Mouse (Mus musculus) CH12.LX (cell line): ENCODE measurements at regions not wholly inside any gene's neighbourhood (a gene's known extent, or its start where the extent isn't known, plus 50 kb on each side); places are given as distances from the start of the nearest gene placed in this dataset.

Experiments used
- DNase-seq: peaks from one replicate; pipeline ENCODE4 v3.0.0-alpha.2; 2013; ENCODE audit errors: extremely low read depth
- H3K27ac ChIP-seq: 2 replicates; pipeline ENCODE4 v1.5.1; 2012; ENCODE audit warnings: low read depth, mild to moderate bottlenecking, control low read depth, moderate library complexity; ENCODE audit not compliant: insufficient read depth
- H3K27me3 ChIP-seq: replicated peaks from 2 replicates; pipeline ENCODE3; 2012; ENCODE audit warnings: inconsistent platforms
- H3K36me3 ChIP-seq, 2 experiments: replicated peaks in 1 of 2; 2 replicates each; pipeline versions ENCODE3 to v1.6.1; 2012; ENCODE audit warnings: inconsistent platforms in 1 of 2, low read length in 1 of 2, mild to moderate bottlenecking in 1 of 2, mixed read lengths in 1 of 2, moderate library complexity in 1 of 2; ENCODE audit not compliant: control insufficient read depth in 1 of 2, insufficient read depth in 1 of 2
- H3K4me1 ChIP-seq, 2 experiments: 2 replicates each; pipeline ENCODE4 v1.6.1; 2012; ENCODE audit warnings: inconsistent platforms in 1 of 2, moderate library complexity in 1 of 2; ENCODE audit not compliant: insufficient read depth in 2 of 2, control insufficient read depth in 1 of 2
- H3K4me2 ChIP-seq: 2 replicates; pipeline ENCODE4 v1.6.1; 2012; ENCODE audit warnings: low read depth, mild to moderate bottlenecking, control low read depth; ENCODE audit not compliant: poor library complexity, insufficient read depth, severe bottlenecking
- H3K4me3 ChIP-seq, 3 experiments: fragments of 150-350 bp in 1 of 3; sonication (generic) in 1 of 3; replicated peaks in 1 of 3; 2 replicates each; pipeline versions ENCODE3 to v1.5.1; 2011 to 2012; ENCODE audit warnings: low read depth in 2 of 3, low read length in 2 of 3, mild to moderate bottlenecking in 2 of 3, moderate library complexity in 2 of 3, control low read depth in 1 of 3, improper control_type of control experiment in 1 of 3, inconsistent platforms in 1 of 3, mixed read lengths in 1 of 3; ENCODE audit not compliant: poor library complexity in 1 of 3
- H3K79me2 ChIP-seq: replicated peaks from 2 replicates; pipeline ENCODE4 v1.6.1; 2012; ENCODE audit warnings: mild to moderate bottlenecking, moderate library complexity; ENCODE audit not compliant: control insufficient read depth, poor library complexity, insufficient read depth, severe bottlenecking; ENCODE audit errors: extremely low read depth
- H3K9ac ChIP-seq: 2 replicates; pipeline ENCODE4 v1.6.1; 2012; ENCODE audit warnings: low read depth, mild to moderate bottlenecking, control low read depth, moderate library complexity; ENCODE audit not compliant: insufficient read depth
- H3K9me3 ChIP-seq: replicated peaks from 2 replicates; pipeline ENCODE3; 2012; ENCODE audit warnings: low read length, inconsistent platforms, mixed read lengths
- BHLHE40 ChIP-seq: IDR thresholded peaks from 2 replicates; pipeline ENCODE4 v1.6.1; 2011; ENCODE audit warnings: mild to moderate bottlenecking, low read depth, low read length, improper control_type of control experiment
- E2F4 ChIP-seq: IDR thresholded peaks from 2 replicates; pipeline ENCODE4 v1.6.1; 2011; ENCODE audit warnings: low read depth, low read length, improper control_type of control experiment; ENCODE audit not compliant: insufficient replicate concordance
- JUN ChIP-seq: IDR thresholded peaks from 2 replicates; pipeline ENCODE4 v1.6.1; 2011; ENCODE audit warnings: low read depth, mild to moderate bottlenecking, low read length, improper control_type of control experiment, moderate library complexity; ENCODE audit not compliant: insufficient read depth
- KAT2A ChIP-seq: IDR thresholded peaks from 2 replicates; pipeline ENCODE4 v1.6.1; 2012; ENCODE audit warnings: low read length, improper control_type of control experiment, inconsistent platforms; ENCODE audit not compliant: insufficient replicate concordance
- MAZ ChIP-seq: IDR thresholded peaks from 2 replicates; pipeline ENCODE4 v1.6.1; 2012; ENCODE audit warnings: low read depth, mild to moderate bottlenecking, inconsistent platforms, low read length, improper control_type of control experiment, moderate library complexity
- MEF2A ChIP-seq: IDR thresholded peaks from 2 replicates; pipeline ENCODE4 v1.6.1; 2014; ENCODE audit warnings: low read depth, mild to moderate bottlenecking, inconsistent platforms, low read length, improper control_type of control experiment, borderline replicate concordance
- MXI1 ChIP-seq: IDR thresholded peaks from 2 replicates; pipeline ENCODE4 v1.6.1; 2011; ENCODE audit warnings: mild to moderate bottlenecking, low read depth, low read length, improper control_type of control experiment
- RAD21 ChIP-seq: IDR thresholded peaks from 2 replicates; pipeline ENCODE4 v1.6.1; 2011; ENCODE audit warnings: low read depth, mild to moderate bottlenecking, low read length, improper control_type of control experiment, moderate library complexity
- TBP ChIP-seq: conservative IDR thresholded peaks from 2 replicates; pipeline ENCODE4 v1.6.1; 2011; ENCODE audit warnings: low read depth, low read length, improper control_type of control experiment
- TCF12 ChIP-seq: IDR thresholded peaks from 2 replicates; pipeline ENCODE4 v1.6.1; 2014; ENCODE audit warnings: low read depth, mild to moderate bottlenecking, inconsistent platforms, low read length, improper control_type of control experiment
- UBTF ChIP-seq: IDR thresholded peaks from 2 replicates; pipeline ENCODE4 v1.6.1; 2012; ENCODE audit warnings: low read depth, mild to moderate bottlenecking, inconsistent platforms, low read length, improper control_type of control experiment, moderate library complexity
- ZNF384 ChIP-seq: IDR thresholded peaks from 2 replicates; pipeline ENCODE4 v1.6.1; 2012; ENCODE audit warnings: low read depth, low read length, improper control_type of control experiment, inconsistent platforms
- dilution Hi-C: fragments of 300-500 bp; cut with MboI; formaldehyde crosslinking; loops from 2 replicates; pipeline ENCODE4 v1.14.3; 2020; ENCODE audit warnings: low sequenced_read_pairs; ENCODE audit not compliant: extremely low pct_unique_long_range_greater_than_20kb, extremely low pct_ligation_motif_present
- in situ Hi-C: fragments of 300-500 bp; cut with MboI; formaldehyde crosslinking; loops from 3 replicates; pipeline ENCODE4 v1.14.3; 2019; ENCODE audit warnings: low sequenced_read_pairs, low pct_ligation_motif_present, low pct_unique_long_range_greater_than_20kb, mixed read lengths

DNA sequence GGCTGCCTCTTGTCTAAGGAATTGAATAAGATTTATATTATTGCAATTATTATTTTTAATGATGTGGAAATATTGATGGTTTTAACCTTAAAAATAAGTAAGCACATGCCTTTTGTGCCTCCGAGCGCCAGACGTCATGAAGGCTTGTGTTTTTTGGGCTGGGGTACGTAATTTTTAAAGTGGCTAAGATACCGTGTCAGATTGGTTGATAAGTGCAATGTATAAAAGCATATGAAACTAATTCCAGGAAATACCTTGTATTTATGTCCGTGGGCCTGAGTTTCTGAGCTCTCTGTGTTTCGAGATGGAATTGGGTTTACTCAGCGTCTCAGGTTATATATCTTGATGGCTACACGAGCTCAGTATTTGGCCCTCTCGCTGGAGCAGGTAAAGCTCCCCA, 414.7 kb downstream of the Med13l start:
- DNase-seq, result no peak
- no peaks in the 10 kb centered on the region for H3K79me2 ChIP-seq
- no peaks in the 10 kb centered on the region for H3K27me3 ChIP-seq
- H3K9me3 ChIP-seq, result peaks cover 78% of the 10 kb centered on the region
- no peaks in the 10 kb centered on the region for H3K4me1 ChIP-seq
- H3K27ac ChIP-seq, result no peak overlapping the region
- dilution Hi-C loops, result no loop called here
- TF ChIP-seq UBTF (no peak), MEF2A (no peak), MXI1 (no peak), BHLHE40 (no peak), ZNF384 (no peak), RAD21 (no peak), MAZ (no peak), JUN (no peak), E2F4 (no peak), TBP (no peak)
- no peak overlapping the region for H3K4me2 ChIP-seq
- no peaks in the 10 kb centered on the region for H3K36me3 ChIP-seq
- H3K4me3 ChIP-seq, result no peak overlapping the region
- in situ Hi-C loops, result no loop called here
- H3K9ac ChIP-seq, result no peak overlapping the region

DNA sequence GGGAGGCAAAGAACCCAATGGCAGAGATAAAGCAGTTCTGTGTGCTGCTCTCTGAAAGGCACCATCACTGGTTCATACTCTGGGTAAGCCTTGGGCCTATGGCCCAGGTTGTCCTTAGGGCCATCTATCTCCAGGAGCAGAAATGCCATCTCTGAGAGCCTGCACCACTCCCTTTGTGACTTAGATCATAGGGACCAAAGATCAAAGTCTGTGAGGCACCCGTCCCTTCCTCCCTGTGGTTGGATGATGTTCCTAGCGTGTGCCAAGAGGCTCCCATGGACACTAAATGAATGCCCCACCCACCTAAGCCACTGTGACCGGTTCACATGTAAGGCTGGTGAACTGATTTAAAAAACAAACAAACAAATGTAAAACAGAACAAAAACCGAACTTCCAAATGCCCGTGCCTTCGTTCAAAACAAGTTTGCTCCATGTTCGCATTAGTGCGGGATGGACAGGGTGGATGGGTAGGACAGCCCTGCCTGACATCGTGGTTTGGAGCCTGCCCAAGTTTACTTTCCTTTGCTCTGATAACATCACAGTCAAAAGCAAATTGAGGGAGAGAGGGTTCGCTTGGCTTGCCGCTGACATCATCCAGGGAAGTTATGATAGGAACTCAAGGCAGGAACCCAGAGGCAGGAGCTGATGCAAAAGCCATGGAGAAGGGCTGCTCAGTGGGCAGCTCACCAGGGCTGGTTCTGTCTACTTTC, 418.6 kb downstream of the Med13l start:
- Histone ChIP-seq H3K9ac (no peak overlapping the region), H3K27me3 (no peaks in the 10 kb centered on the region), H3K4me1 (no peaks in the 10 kb centered on the region), H3K4me2 (no peak overlapping the region), H3K79me2 (no peaks in the 10 kb centered on the region), H3K9me3 (peaks cover 78% of the 10 kb centered on the region), H3K4me3 (no peak overlapping the region), H3K27ac (no peak overlapping the region)
- DNase-seq, result no peak
- in situ Hi-C loops, result no loop called here
- dilution Hi-C loops, result no loop called here
- TF ChIP-seq MAZ, result no peak
- no peak for TF ChIP-seq TCF12
- TF ChIP-seq JUN, result no peak
- TF ChIP-seq, all 38 proteins: peak for 0
- H3K36me3 ChIP-seq, result no peaks in the 10 kb centered on the region

DNA sequence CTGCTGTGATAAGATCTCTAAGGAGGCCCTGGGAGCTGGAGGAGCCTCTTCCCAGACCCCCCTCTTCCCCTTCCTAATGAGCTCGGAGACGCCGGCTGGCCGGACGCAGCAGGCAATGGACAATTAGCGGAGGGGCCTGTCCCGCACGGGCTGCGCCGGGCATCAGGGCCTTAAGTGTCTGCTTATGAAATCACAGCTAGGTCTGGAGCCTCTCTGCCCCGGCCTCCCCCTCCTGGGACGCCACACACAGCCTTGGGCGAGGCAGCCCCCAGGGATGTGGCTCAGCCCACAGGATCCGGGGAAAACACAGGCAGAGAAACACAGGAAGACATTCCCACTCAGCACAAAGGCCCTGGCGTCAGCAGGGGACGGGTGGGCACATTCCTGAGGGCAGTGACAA, 420.6 kb downstream of the Med13l start:
- peaks cover 86% of the 10 kb centered on the region for H3K9me3 ChIP-seq
- H3K4me2 ChIP-seq, result no peak overlapping the region
- H3K4me3 ChIP-seq, result no peak overlapping the region
- H3K79me2 ChIP-seq, result no peaks in the 10 kb centered on the region
- in situ Hi-C loops (no loop called here), dilution Hi-C loops (no loop called here)
- no peak overlapping the region for H3K27ac ChIP-seq
- no peaks in the 10 kb centered on the region for H3K4me1 ChIP-seq
- H3K9ac ChIP-seq, result no peak overlapping the region
- no peaks in the 10 kb centered on the region for H3K27me3 ChIP-seq
- no peak for TF ChIP-seq TCF12
- TF ChIP-seq KAT2A, result no peak
- no peaks in the 10 kb centered on the region for H3K36me3 ChIP-seq
- no peak for DNase-seq
